Mouse (Mus musculus) limb, embryonic 12.5 days (tissue): ENCODE data around the gene Mthfd1. TPM values are rescaled to one million over a fixed set of nuclear protein-coding genes. Genes with fewer than 3 reads are reported as not detected.

Experiments
- ATAC-seq: fragments of 200-750 bp; cut with Nextera tagmentation; 2 replicates; pipeline ENCODE4 v1.8.0; 2017; ENCODE audit warnings: low read depth, moderate TSS enrichment; ENCODE audit not compliant: insufficient number of reproducible peaks, insufficient read depth, low FRiP score, low TSS enrichment
- H3K27ac ChIP-seq: fragments of 300-500 bp; sonication (generic); 2 replicates; pipeline ENCODE4 v1.5.1; 2016; ENCODE audit warnings: mild to moderate bottlenecking, moderate library complexity
- H3K27me3 ChIP-seq: fragments of 300-500 bp; sonication (generic); 2 replicates; pipeline ENCODE4 v1.6.1; 2016; ENCODE audit warnings: mild to moderate bottlenecking, moderate library complexity
- H3K36me3 ChIP-seq: fragments of 300-500 bp; sonication (generic); 2 replicates; pipeline ENCODE4 v1.6.1; 2016; ENCODE audit warnings: mild to moderate bottlenecking, moderate library complexity
- H3K4me1 ChIP-seq: fragments of 300-500 bp; sonication (generic); replicated peaks from 2 replicates; pipeline ENCODE4 v1.6.1; 2016
- H3K4me2 ChIP-seq: fragments of 300-500 bp; sonication (generic); 2 replicates; pipeline ENCODE4 v1.6.1; 2016; ENCODE audit warnings: mild to moderate bottlenecking, moderate library complexity
- H3K4me3 ChIP-seq: fragments of 300-500 bp; sonication (generic); replicated peaks from 2 replicates; pipeline ENCODE4 v1.5.1; 2016; ENCODE audit warnings: mild to moderate bottlenecking
- H3K9ac ChIP-seq: fragments of 300-500 bp; sonication (generic); replicated peaks from 2 replicates; pipeline ENCODE4 v1.6.1; 2016; ENCODE audit warnings: mild to moderate bottlenecking, moderate library complexity
- H3K9me3 ChIP-seq: fragments of 300-500 bp; sonication (generic); 2 replicates; pipeline ENCODE4 v1.6.1; 2016; ENCODE audit warnings: mild to moderate bottlenecking, moderate library complexity
- whole genome bisulfite sequencing: fragments of 180-500 bp; shearing (Covaris S2); methylation state at CpG from one replicate; pipeline ENCODE4 v1.1.7; 2016; 5-methylcytosine and 5-hydroxymethylcytosine counted together
- polyA plus RNA-seq: library from polyadenylated mRNA; unstranded; fragments of >200 nt; fragmentation: Nextera tagmentation; extraction: Ambion mirVana; gene quantifications from 2 replicates; pipeline ENCODE4 v1.2.1, GENCODE M21; 2016

The Mthfd1 gene
- polyA plus RNA-seq, 1 experiment from 2014 or later, result 83.6 TPM

DNA sequence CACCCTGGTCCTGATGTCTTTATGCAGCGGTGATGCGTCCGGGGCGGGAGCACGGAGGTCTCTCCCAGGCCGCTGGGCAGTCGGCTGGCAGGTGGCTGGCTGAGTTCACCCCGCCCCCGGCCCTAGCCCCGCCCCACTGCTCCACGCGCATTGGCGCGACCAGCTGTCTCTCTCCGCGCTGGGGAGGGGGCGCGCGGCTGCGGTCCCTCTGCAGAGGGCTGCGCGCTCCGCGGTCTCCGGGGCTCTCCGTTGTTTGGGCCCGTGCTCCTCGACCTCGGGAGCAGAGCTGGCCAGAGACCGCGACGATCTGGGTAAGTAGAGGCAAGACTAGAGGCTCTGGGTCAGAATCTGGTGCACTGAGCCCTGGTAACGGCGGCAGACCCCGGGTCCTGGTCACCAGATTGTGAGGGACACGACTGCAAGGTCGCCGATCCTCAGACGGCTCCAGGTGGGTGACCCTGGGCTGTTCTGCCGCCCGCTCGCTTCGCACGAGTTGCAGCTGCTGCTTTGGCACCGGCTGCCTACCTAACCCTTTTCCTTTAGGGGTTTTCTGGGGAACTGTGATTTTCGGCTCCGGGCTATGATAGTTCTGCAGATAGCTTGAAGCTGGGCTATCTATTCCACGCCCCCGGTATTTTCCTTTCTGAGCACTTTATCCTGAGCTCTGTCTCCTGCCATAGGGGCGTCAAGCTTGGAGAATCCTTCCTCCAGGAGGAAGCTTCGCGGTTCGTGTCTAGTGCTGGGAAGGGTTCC lies 69.8 kb downstream of the Mthfd1 start, which contains the start of gene Akap5:
Gene Akap5, plus strand, starts transcription at position 213 of the 753 bp plus-strand sequence.
- Histone ChIP-seq H3K9me3 (no peaks in the 10 kb centered on the region), H3K27ac (no peak within 1 kb of the TSS), H3K27me3 (peaks cover 11% of the 10 kb centered on the region; the same call in 1 of the 2 replicates), H3K36me3 (peaks cover 15% of the 10 kb centered on the region), H3K4me2 (peak within 1 kb of the TSS; percentile 87), H3K4me3 (peak within 1 kb of the TSS; percentile 56), H3K9ac (peak within 1 kb of the TSS; percentile 65), H3K4me1 (peaks cover 9% of the 10 kb centered on the region)
- peak; percentile 94 for ATAC-seq
- WGBS, result 3% methylated on average over 53 of the region's 53 CpGs

DNA sequence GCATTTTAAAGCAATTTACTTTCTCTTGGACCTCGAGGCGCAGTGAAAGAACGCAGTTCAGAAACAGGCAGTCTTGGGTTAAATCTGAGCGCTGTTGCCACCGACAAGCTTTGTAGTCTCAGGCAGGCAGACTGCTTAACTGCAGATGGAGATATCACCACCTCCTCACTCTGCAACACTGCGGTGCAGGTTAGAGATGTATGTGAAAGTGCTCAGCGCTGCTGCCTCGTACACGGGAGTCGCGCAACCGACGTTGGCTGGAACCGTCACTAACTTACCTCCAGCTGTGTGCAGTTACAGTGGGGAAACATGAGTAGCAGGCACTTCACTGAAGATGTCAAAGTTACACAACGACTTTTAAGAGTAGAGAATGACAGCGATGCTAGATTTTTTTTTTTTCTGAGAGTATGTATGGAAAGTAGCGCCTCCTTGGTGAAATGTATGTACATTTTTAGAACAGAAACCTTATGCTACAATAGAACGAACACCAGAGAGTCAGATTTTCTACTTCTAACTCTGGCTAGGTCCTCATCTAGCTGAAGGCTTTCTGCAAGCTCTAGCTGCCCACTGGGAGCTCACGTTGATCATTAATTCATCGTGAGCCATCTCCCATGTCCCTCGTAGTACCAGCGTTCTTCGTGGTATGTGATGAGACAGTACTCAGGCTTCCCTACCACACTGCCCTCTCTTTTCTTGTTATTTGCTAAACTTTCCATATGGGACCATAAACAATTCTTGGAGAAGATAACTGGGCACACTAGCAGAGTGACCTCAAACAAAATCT lies 71.5 kb downstream of the Mthfd1 start:
- 90% methylated on average over 23 of the region's 23 CpGs for WGBS
- Histone ChIP-seq H3K27ac (no peak overlapping the region), H3K4me2 (no peak overlapping the region), H3K4me3 (no peak overlapping the region), H3K4me1 (peaks cover 9% of the 10 kb centered on the region; the same call in 1 of the 2 replicates), H3K9ac (no peak overlapping the region), H3K9me3 (no peaks in the 10 kb centered on the region), H3K36me3 (no peaks in the 10 kb centered on the region), H3K27me3 (peaks cover 11% of the 10 kb centered on the region; the same call in 1 of the 2 replicates)
- no peak for ATAC-seq

GRCm38 (mm10) chr12:76328567-76329354 lies 73.7 kb downstream of the Mthfd1 start:
- H3K4me2 ChIP-seq, result no peak overlapping the region
- ATAC-seq, result no peak
- WGBS, result 89% methylated on average over 6 of the region's 6 CpGs

GRCm38 (mm10) chr12:76333688-76334087 lies 78.6 kb downstream of the Mthfd1 start:
- H3K27me3 ChIP-seq, result no peaks in the 10 kb centered on the region
- no peaks in the 10 kb centered on the region for H3K4me1 ChIP-seq
- no peaks in the 10 kb centered on the region for H3K36me3 ChIP-seq
- H3K27ac ChIP-seq, result no peak overlapping the region
- H3K9me3 ChIP-seq, result no peaks in the 10 kb centered on the region
- no peak overlapping the region for H3K4me3 ChIP-seq
- WGBS, result 90% methylated on average over 5 of the region's 5 CpGs
- no peak overlapping the region for H3K9ac ChIP-seq
- no peak overlapping the region for H3K4me2 ChIP-seq
- ATAC-seq, result no peak

More at GRCm38 (mm10) chr12:76328567-76329354, 73.7 kb downstream of the Mthfd1 start:
- H3K27ac ChIP-seq, result no peak overlapping the region
- H3K27me3 ChIP-seq, result peaks cover 11% of the 10 kb centered on the region; the same call in 1 of the 2 replicates
- H3K4me3 ChIP-seq, result no peak overlapping the region
- H3K4me1 ChIP-seq, result peaks cover 9% of the 10 kb centered on the region; the same call in 1 of the 2 replicates
- H3K36me3 ChIP-seq, result no peaks in the 10 kb centered on the region
- no peaks in the 10 kb centered on the region for H3K9me3 ChIP-seq
- no peak overlapping the region for H3K9ac ChIP-seq

DNA sequence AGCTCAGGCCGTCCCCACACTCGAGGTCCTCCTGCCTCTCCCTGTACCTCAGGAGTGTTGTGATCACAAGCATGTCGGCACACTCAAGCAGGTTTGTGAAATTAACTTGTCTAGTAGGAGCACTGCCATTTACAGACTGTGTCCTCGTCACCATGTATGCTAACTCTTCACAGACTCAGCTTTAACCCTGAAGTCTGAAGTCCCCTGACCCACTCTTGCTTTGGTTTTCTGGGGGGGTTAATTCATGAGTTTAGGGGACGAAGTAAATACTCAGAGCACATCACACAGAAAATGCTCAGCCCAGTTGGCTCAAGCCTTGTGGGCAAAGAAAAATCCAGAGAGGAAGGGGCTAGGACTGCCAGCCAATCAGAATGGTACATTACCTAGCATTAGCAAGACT lies 80.5 kb downstream of the Mthfd1 start:
- WGBS, result 85% methylated on average over 5 of the region's 5 CpGs
- ATAC-seq, result no peak
- H3K27ac ChIP-seq, result no peak overlapping the region
- H3K9ac ChIP-seq, result no peak overlapping the region
- no peaks in the 10 kb centered on the region for H3K9me3 ChIP-seq
- H3K4me1 ChIP-seq, result no peaks in the 10 kb centered on the region
- H3K4me2 ChIP-seq, result no peak overlapping the region
- H3K27me3 ChIP-seq, result no peaks in the 10 kb centered on the region
- H3K36me3 ChIP-seq, result no peaks in the 10 kb centered on the region
- H3K4me3 ChIP-seq, result no peak overlapping the region

- Histone ChIP-seq H3K27me3 (no peaks in the 10 kb centered on the region), H3K27ac (no peak overlapping the region), H3K4me2 (no peak overlapping the region), H3K9ac (no peak overlapping the region), H3K4me1 (no peaks in the 10 kb centered on the region), H3K9me3 (no peaks in the 10 kb centered on the region), H3K36me3 (no peaks in the 10 kb centered on the region), H3K4me3 (no peak overlapping the region)
- ATAC-seq, result no peak
- WGBS, result 80% methylated on average over 17 of the region's 17 CpGs
Observed at GRCm38 (mm10) chr12:76336111-76336965, 81.2 kb downstream of the Mthfd1 start.

GRCm38 (mm10) chr12:76341080-76341479 lies 86.0 kb downstream of the Mthfd1 start:
- WGBS, result 9% methylated on average over 4 of the region's 4 CpGs
- Histone ChIP-seq H3K4me3 (no peak overlapping the region), H3K36me3 (peaks cover 9% of the 10 kb centered on the region; the same call in 1 of the 2 replicates)

DNA sequence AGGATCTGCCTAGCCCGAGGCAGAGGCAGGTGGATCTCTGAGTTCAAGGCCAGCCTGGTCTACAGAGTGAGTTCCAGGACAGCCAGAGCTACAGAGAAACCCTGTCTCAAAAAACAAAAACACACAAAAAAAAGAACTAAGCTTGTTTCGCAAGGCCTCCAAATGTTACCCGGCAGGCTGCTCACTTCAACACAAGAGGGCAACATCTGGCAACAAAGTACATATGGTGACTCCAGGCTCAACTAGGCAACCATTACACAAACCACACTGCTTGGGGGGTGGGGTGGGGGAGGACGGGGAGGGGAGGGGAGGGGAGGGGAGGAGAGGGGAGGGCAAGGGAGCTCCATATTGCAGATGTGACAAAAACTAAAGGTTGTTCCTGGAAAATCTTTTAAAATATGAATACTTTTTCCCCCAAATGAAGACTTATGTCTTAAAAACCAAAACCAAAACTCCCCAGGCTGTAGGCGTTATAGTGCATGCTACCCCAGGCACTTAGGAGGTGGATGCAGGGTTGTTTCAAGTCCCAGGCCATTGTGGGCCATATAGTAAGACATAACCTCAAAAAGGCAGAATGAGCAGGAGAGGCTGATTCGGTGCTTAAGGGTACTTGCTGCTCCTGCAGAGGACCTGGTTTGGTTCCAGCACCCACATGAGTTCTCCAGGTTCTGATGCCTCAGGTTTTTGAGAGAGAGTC lies 90.8 kb downstream of the Mthfd1 start:
- H3K27ac ChIP-seq, result no peak overlapping the region
- H3K36me3 ChIP-seq, result peaks cover 39% of the 10 kb centered on the region
- ATAC-seq, result no peak
- no peak overlapping the region for H3K4me2 ChIP-seq
- no peaks in the 10 kb centered on the region for H3K27me3 ChIP-seq
- WGBS, result 74% methylated on average over 6 of the region's 6 CpGs
- H3K9ac ChIP-seq, result no peak overlapping the region
- no peak overlapping the region for H3K4me3 ChIP-seq
- no peaks in the 10 kb centered on the region for H3K9me3 ChIP-seq
- H3K4me1 ChIP-seq, result no peaks in the 10 kb centered on the region

More at GRCm38 (mm10) chr12:76341080-76341479, 86.0 kb downstream of the Mthfd1 start:
- H3K4me2 ChIP-seq, result no peak overlapping the region
- no peaks in the 10 kb centered on the region for H3K27me3 ChIP-seq
- no peak overlapping the region for H3K9ac ChIP-seq
- no peaks in the 10 kb centered on the region for H3K4me1 ChIP-seq
- H3K27ac ChIP-seq, result no peak overlapping the region
- no peaks in the 10 kb centered on the region for H3K9me3 ChIP-seq
- ATAC-seq, result no peak

DNA sequence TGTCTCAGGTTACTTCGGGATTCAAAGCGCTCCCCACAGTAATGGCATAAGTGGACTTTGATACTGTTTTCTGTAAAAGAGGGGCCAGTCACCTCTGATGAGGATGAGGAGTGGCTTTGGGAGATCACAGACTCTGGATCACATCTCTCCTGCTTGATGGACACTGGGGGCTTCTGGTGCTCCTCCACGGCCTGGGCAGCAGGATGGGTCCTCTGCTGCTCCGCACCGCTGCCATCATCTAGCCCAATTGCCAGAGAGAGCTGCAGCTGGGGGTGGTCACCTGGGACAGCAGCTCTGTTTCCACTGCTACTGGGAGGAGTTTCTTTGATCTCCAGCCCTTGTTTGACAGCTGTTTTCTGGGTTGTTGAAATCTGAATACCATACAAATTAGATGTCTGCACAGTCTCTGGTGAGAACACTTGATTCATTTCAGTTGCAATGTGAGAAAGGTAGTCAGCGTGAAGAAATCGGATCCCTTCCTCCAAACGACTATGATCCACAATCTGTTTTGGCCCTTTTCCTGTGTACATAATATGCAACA lies 94.7 kb downstream of the Mthfd1 start:
- H3K4me3 ChIP-seq, result no peak overlapping the region
- no peak overlapping the region for H3K4me2 ChIP-seq
- no peaks in the 10 kb centered on the region for H3K9me3 ChIP-seq
- H3K36me3 ChIP-seq, result peaks cover 59% of the 10 kb centered on the region
- WGBS, result 68% methylated on average over 8 of the region's 8 CpGs
- H3K4me1 ChIP-seq, result no peaks in the 10 kb centered on the region
- H3K27ac ChIP-seq, result no peak overlapping the region
- no peaks in the 10 kb centered on the region for H3K27me3 ChIP-seq
- no peak for ATAC-seq
- no peak overlapping the region for H3K9ac ChIP-seq
